Mouse (Mus musculus) ES-E14 (cell line): Measurements from ENCODE around the gene Arhgap31.

Source experiments
- HCFC1 ChIP-seq: IDR thresholded peaks from 2 replicates; pipeline ENCODE4 v1.6.1; 2012; ENCODE audit warnings: low read length, inconsistent platforms, borderline replicate concordance; ENCODE audit not compliant: insufficient read depth
- MAFK ChIP-seq: IDR thresholded peaks from 2 replicates; pipeline ENCODE4 v1.6.1; 2014; ENCODE audit warnings: mild to moderate bottlenecking, low read depth, low read length, inconsistent platforms; ENCODE audit not compliant: insufficient read depth
- ZC3H11A ChIP-seq: IDR thresholded peaks from 2 replicates; pipeline ENCODE4 v1.6.1; 2012; ENCODE audit warnings: low read depth, mild to moderate bottlenecking, inconsistent platforms, low read length, borderline replicate concordance

DNA sequence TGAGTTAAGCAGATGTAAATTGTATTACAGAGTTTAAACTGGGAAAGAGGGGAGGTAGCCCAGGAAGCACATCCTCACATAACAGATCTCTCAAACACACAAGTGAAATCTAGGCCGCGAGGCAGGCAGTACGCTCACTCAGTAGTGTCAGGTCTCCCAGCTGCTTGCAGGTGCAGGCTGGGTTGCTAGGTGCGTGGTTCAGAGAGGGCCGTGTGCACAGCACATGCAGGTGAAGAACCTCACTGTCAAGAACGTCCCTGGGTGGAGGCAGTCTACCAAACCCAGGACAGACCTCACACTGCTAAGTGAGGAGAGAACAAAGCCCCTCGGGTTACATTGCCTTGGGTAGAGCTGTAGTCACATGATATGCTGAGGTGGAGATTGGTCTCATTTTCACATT, 128.3 kb downstream of the Arhgap31 start:
- TF ChIP-seq HCFC1 (no peak), MAFK (no peak), ZC3H11A (no peak)
